Mouse (Mus musculus): ENCODE measurements around the gene Trp53i11. TPM values are rescaled to one million over a fixed set of nuclear protein-coding genes. Genes with fewer than 3 reads are reported as not detected.

Trp53i11 gene
- total RNA-seq, 2 experiments from 2014 or later, result 26.7 to 30.5 TPM

DNA sequence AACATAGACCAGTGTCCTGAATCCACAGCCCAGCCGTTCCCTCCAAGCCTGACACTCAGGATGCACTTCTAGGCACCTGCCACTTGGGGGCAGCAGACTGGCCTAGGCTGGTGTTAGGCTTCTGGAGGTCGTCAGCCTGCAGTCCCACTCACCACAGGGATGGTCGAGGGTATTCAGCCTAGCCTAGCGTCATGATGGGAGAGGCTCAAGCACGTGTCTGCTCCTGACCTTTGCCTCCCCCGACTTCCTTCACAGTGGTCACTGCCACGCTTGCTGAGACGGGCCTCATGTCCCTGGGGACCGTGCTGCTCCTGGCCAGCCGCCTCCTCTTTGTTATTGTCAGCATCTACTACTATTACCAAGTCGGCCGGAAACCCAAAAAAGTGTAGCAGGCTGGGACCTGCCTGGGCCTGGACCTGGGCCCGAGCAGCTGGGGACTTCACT, 12.2 kb downstream of the Trp53i11 start:
- DNase-seq, result peak; percentile 81 to 91

- DNase-seq, result no peak
Measured at GRCm38 (mm10) chr2:93200681-93201340, 13.5 kb downstream of the Trp53i11 start.

DNA sequence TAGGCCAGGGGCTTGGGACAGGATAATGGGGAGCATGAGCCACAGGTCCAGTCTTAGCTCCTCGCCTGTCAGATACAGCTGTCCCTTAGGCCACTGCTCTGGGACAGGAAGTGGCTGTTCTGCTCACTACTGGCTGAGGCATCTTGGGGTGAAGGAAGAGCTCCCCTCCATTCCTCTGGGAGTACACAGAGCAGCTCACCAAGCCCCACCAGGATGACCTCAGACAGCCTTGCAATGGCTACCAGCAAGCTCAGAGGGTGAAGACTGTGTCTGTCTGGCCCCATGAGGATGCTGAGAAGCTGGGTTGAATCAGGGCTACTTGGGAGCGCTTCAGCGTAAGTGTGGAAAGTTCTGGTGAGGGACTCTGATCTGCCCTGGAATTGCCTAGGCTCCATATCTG, 14.6 kb downstream of the Trp53i11 start:
- no peak for DNase-seq

DNA sequence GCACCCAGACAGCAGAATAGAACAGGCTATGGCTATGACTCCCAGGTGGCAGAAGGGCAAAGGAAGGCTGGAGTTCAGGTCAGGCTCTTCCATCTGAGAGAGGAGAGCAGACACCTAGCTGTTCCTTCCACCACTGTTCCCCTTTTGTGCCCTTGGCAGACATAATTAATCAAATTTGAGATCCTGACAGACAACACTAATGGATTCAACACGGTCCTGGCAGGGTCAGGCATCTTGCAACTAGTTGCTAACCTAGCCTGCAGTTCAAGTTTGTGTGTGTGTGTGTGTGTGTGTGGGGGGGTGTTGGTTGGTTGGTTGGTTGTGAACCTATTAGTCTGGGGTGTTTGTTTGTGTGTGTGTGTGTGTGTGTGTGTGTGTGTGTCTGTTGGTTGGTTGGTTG, 15.4 kb downstream of the Trp53i11 start:
- DNase-seq, result no peak

DNA sequence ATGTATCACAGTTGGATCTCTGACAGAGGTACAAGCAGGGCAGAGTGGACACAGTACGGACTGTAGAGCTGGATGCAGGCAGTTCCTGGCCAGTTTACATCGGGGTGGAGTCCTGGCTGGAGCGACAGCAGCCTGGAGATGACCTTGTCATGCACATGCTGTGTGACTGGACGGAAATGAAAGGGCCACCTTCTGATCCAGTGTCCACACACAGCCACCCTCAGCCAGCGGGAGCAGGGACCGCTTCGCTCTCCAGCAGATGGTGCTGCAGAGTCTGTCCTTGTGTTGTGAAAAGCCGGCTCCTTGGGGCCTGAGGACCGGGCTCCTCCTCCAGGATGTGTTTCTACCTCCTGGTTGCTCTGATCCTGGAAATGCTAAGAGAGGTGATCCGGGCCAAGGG, 16.3 kb downstream of the Trp53i11 start:
- peak; percentile 72 to 73 for DNase-seq

GRCm38 (mm10) chr2:93204571-93204970, 17.2 kb downstream of the Trp53i11 start:
- no peak for DNase-seq

GRCm38 (mm10) chr2:93206126-93206525, 18.8 kb downstream of the Trp53i11 start:
- DNase-seq, result no peak

GRCm38 (mm10) chr2:93212386-93212785, 25.0 kb downstream of the Trp53i11 start:
- DNase-seq, result no peak

- DNase-seq, result no peak
Measured at GRCm38 (mm10) chr2:93212865-93213264, 25.5 kb downstream of the Trp53i11 start.

- DNase-seq, result peak in 1 of 2 experiments; percentile 62
Measured at GRCm38 (mm10) chr2:93214192-93214591, 26.8 kb downstream of the Trp53i11 start.

- no peak for DNase-seq
Measured at GRCm38 (mm10) chr2:93215790-93216189, 28.4 kb downstream of the Trp53i11 start.

GRCm38 (mm10) chr2:93217015-93217414, 29.7 kb downstream of the Trp53i11 start:
- DNase-seq, result peak; percentile 84 to 93

DNA sequence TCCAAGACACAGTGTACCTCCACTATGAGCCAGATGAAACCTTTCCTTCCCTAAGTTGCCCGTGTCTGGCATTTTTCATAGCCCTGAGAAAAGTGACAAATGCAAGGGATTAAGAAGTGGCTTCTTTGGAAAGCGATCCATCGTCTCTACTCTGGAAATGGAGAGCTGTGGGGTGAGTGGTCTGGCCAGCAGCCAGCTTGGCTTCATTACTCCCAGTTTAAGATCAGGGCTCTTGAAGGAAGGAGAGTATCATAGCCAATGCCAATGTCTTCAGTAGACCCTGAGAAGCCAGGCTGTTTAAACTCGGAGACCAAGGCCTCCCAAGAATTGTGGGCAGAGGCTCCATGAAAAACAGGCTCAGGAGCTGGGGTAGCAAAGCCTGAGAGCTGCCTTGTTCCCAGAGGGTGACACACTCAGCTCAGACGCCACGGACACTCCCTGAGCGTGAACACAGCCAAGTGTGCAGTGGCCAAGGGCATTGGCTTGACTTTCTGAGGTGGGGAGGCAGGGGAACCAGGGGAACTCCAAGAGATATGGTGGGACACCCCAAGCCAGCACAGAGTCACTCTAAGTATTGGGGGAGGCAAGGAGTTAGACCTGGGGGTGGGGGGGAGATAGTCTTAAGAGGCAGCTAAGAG, 31.1 kb downstream of the Trp53i11 start:
- no peak for DNase-seq

GRCm38 (mm10) chr2:93219576-93219975, 32.2 kb downstream of the Trp53i11 start:
- DNase-seq, result no peak

DNA sequence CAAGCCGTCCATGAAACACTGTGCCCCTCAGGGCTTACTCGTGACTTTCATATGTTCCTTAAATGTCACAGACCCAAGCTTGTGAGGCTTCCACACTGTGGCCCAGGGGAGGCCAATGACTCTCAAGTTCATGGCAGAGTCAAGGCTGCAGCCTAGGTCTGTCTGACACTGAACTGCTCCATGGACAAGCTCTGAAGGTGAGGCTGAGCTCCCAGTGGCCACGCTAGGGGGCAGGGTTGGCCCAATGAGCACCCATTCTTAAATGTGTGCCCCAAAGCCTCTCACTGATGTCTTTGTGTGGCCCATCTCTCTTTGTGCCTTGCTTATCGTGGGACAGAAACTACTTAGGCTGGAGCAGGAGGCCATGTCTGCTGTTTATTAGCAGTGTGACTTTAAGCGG, 33.1 kb downstream of the Trp53i11 start:
- DNase-seq, result no peak

GRCm38 (mm10) chr2:93223463-93223862, 36.1 kb downstream of the Trp53i11 start:
- peak; percentile 61 to 63 for DNase-seq

DNA sequence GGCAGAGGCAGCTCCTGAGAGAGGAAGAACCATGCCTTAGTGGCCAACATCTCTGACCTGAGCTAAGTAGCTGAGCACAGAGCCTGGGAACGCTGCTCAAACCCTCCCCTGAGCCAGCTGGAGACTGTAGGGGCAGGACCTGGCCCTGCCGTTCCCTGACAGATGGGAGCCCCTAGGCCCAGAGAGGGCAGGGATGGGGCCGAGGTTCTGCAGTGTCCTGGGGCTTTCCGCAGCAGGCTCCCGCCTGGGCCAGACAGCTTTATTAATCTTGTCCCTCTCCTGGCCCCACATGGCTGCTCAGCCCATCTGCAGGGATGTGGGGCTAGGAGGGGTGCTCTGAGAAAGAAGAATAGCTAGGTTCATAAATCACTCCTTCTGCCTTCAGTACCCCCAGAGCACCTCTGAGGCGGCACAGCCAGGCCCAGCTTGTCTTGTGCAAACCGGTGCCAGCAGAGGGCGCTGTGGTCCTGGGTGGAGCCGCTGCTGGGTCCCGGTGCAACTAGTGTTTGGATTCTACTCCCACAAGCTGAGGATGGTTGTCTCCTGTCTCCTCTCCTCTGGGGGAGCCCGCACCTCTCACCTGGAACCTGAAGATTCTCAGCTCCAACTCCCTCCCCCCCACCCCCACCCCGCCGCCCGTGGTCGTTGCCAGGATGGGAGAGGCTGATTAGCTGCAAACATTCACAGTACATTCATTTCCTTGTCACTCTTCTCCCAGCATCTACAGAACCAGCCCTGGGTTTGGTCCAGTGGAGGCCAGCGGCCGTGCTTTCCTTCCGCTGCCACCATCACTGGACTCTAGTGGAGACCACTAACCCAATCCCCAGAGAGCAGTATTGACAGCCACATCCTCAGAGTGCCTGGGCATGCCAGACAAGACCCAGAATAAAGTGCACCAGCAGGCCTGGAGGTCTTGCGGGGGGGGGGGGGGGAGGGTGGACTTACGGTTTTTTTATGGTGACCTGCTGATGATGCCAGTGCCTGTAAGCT, 39.6 kb downstream of the Trp53i11 start:
- peak; percentile 84 to 94 for DNase-seq

- no peak for DNase-seq
Measured at GRCm38 (mm10) chr2:93227713-93228479, 40.5 kb downstream of the Trp53i11 start.

GRCm38 (mm10) chr2:93228480-93228824, 41.1 kb downstream of the Trp53i11 start:
- DNase-seq, result no peak

GRCm38 (mm10) chr2:93232141-93232540, 44.8 kb downstream of the Trp53i11 start:
- no peak for DNase-seq

- DNase-seq, result no peak
Measured at GRCm38 (mm10) chr2:93237055-93237454, 49.7 kb downstream of the Trp53i11 start.

DNA sequence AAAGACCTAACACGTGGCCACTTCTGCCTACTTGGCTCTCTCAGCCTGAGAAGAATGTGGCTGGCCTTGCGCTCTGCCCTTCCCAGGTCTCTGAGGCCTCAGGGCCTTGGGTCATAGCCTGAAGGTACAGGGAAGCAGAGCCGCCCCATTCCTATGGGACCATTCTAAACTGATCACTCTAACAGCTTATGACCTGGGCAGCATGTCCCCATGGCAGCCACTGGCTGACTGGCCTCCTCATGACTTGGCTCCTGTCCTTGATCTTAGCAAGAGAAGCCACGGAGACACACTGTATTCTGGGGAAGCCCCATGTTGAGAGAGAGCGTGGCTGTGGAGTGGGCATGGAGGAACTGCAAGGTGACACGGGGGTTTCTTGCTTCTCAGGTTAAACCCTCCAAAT, 51.5 kb downstream of the Trp53i11 start:
- peak in 1 of 2 experiments; percentile 35 for DNase-seq
